Mouse (Mus musculus) liver, embryonic 14.5 days (tissue): ENCODE results near the gene Capn7. TPM values are rescaled to one million over a fixed set of nuclear protein-coding genes. Genes with fewer than 3 reads are reported as not detected.

Experiments
- ATAC-seq: fragments of 200-750 bp; cut with Nextera tagmentation; 2 replicates; pipeline ENCODE4 v1.8.0; 2017; ENCODE audit warnings: moderate number of reproducible peaks, mild to moderate bottlenecking, moderate library complexity; ENCODE audit not compliant: insufficient read depth
- DNase-seq, 3 experiments: peaks; one replicate each; pipeline ENCODE4 v3.0.0-alpha.2; 2012 to 2013; ENCODE audit warnings: low read depth in 3 of 3, low spot score in 3 of 3
- H3K27ac ChIP-seq: fragments of 300-500 bp; sonication (generic); 2 replicates; pipeline ENCODE4 v1.5.1; 2014; ENCODE audit warnings: moderate library complexity, mild to moderate bottlenecking, control low read depth, inconsistent platforms
- H3K27me3 ChIP-seq: fragments of 300-500 bp; sonication (generic); 2 replicates; pipeline ENCODE4 v1.6.1; 2014; ENCODE audit warnings: mild to moderate bottlenecking, low read length, moderate library complexity; ENCODE audit not compliant: control insufficient read depth, insufficient read depth
- H3K36me3 ChIP-seq: fragments of 300-500 bp; sonication (generic); replicated peaks from 2 replicates; pipeline ENCODE4 v1.6.1; 2014; ENCODE audit warnings: low read depth; ENCODE audit not compliant: control insufficient read depth, insufficient read depth
- H3K4me1 ChIP-seq, 2 experiments: fragments of 200-500 bp in 1 of 2; fragments of 300-500 bp in 1 of 2; sonication (generic) in 1 of 2; replicated peaks; 2 replicates each; pipeline ENCODE4 v1.6.1; 2012 to 2014; ENCODE audit warnings: antibody characterized with exemption in 1 of 2, inconsistent platforms in 1 of 2, low read length in 1 of 2; ENCODE audit not compliant: control insufficient read depth in 2 of 2, insufficient read depth in 2 of 2
- H3K4me2 ChIP-seq: fragments of 300-500 bp; sonication (generic); 2 replicates; pipeline ENCODE4 v1.6.1; 2014; ENCODE audit warnings: low read depth, mild to moderate bottlenecking, control low read depth, moderate library complexity
- H3K4me3 ChIP-seq, 2 experiments: fragments of 200-500 bp in 1 of 2; fragments of 300-500 bp in 1 of 2; sonication (generic) in 1 of 2; 2 replicates each; pipeline ENCODE4 v1.5.1; 2012 to 2014; ENCODE audit warnings: low read depth in 2 of 2, low read length in 2 of 2, mild to moderate bottlenecking in 2 of 2, control low read depth in 1 of 2, inconsistent platforms in 1 of 2, moderate library complexity in 1 of 2; ENCODE audit not compliant: insufficient read depth in 1 of 2
- H3K9ac ChIP-seq: fragments of 300-500 bp; sonication (generic); replicated peaks from 2 replicates; pipeline ENCODE4 v1.6.1; 2014; ENCODE audit warnings: mild to moderate bottlenecking, control low read depth, moderate library complexity
- H3K9me3 ChIP-seq: fragments of 300-500 bp; sonication (generic); 2 replicates; pipeline ENCODE4 v1.6.1; 2016; ENCODE audit warnings: low read length, mixed read lengths; ENCODE audit not compliant: control insufficient read depth
- CTCF ChIP-seq: IDR thresholded peaks from 2 replicates; pipeline ENCODE4 v1.5.1; 2016; ENCODE audit warnings: antibody characterized with exemption, low read depth, control low read depth
- EP300 ChIP-seq: IDR thresholded peaks from 2 replicates; pipeline ENCODE4 v1.6.1; 2016; ENCODE audit warnings: antibody characterized with exemption, low read depth
- WGBS: fragments of 180-500 bp; shearing (Covaris S2); extraction: QIAGEN DNeasy Blood & Tissue Kit; methylation state at CpG from one replicate; pipeline ENCODE4 v1.1.7; 2014; ENCODE audit not compliant: insufficient replicate concordance; 5-methylcytosine and 5-hydroxymethylcytosine counted together
- polyA plus RNA-seq, 2 experiments: library from polyadenylated mRNA; depleted of rRNA in 1 of 2; stranded (reverse) in 1 of 2; unstranded in 1 of 2; fragments of >200 nt; fragmentation: Nextera tagmentation in 1 of 2; extraction: Ambion mirVana in 1 of 2; gene quantifications; 2 replicates each; pipeline versions ENCODE4 v1.2.1 to v1.2.3; 2012 to 2014

Capn7 gene
- polyA plus RNA-seq, 2 experiments, result 13.7 to 17.7 TPM

GRCm38 (mm10) chr14:31388086-31388872 is 51.8 kb downstream of the Capn7 start:
- DNase-seq (no peak), ATAC-seq (no peak)
- no peak overlapping the region for H3K4me2 ChIP-seq
- 62% methylated on average over 13 of the region's 13 CpGs for WGBS
- H3K4me1 ChIP-seq, result peaks cover 0 to 3% of the 10 kb centered on the region in 2 experiments; a peak in 3 of 4 replicates
- no peak overlapping the region for H3K27ac ChIP-seq
- TF ChIP-seq CTCF (no peak), EP300 (no peak)
- H3K9ac ChIP-seq, result no peak overlapping the region
- no peaks in the 10 kb centered on the region for H3K36me3 ChIP-seq
- no peaks in the 10 kb centered on the region for H3K27me3 ChIP-seq
- no peaks in the 10 kb centered on the region for H3K9me3 ChIP-seq
- no peak overlapping the region for H3K4me3 ChIP-seq

GRCm38 (mm10) chr14:31389421-31390147 is 53.1 kb downstream of the Capn7 start:
- WGBS, result 78% methylated on average over 8 of the region's 8 CpGs
- no peaks in the 10 kb centered on the region for H3K9me3 ChIP-seq
- H3K27me3 ChIP-seq, result no peaks in the 10 kb centered on the region
- H3K9ac ChIP-seq, result no peak overlapping the region
- H3K36me3 ChIP-seq, result no peaks in the 10 kb centered on the region
- ATAC-seq (0 out of 2 replicates have a peak, but pooled peaks have one; percentile 22), DNase-seq (no peak)
- H3K27ac ChIP-seq, result no peak overlapping the region
- no peak for TF ChIP-seq CTCF
- no peak for TF ChIP-seq EP300
- H3K4me1 ChIP-seq, result peaks cover 0 to 3% of the 10 kb centered on the region in 2 experiments; a peak in 3 of 4 replicates
- no peak overlapping the region for H3K4me3 ChIP-seq
- no peak overlapping the region for H3K4me2 ChIP-seq

- no peak overlapping the region for H3K27ac ChIP-seq
- peaks cover 0 to 3% of the 10 kb centered on the region in 2 experiments; a peak in 1 of 4 replicates for H3K4me1 ChIP-seq
- DNase-seq (no peak), ATAC-seq (no peak)
- H3K4me3 ChIP-seq, result no peak overlapping the region
- H3K4me2 ChIP-seq, result no peak overlapping the region
- TF ChIP-seq EP300, result no peak
- no peak for TF ChIP-seq CTCF
- H3K9me3 ChIP-seq, result no peaks in the 10 kb centered on the region
- no peaks in the 10 kb centered on the region for H3K36me3 ChIP-seq
- H3K27me3 ChIP-seq, result no peaks in the 10 kb centered on the region
- H3K9ac ChIP-seq, result no peak overlapping the region
- WGBS, result 56% methylated on average over 5 of the region's 5 CpGs
Measured at GRCm38 (mm10) chr14:31392300-31392699, 55.9 kb downstream of the Capn7 start.

GRCm38 (mm10) chr14:31392873-31393545 is 56.6 kb downstream of the Capn7 start:
- ATAC-seq (no peak), DNase-seq (no peak)
- H3K4me2 ChIP-seq, result no peak overlapping the region
- no peaks in the 10 kb centered on the region for H3K36me3 ChIP-seq
- no peak overlapping the region for H3K9ac ChIP-seq
- peaks cover 0 to 3% of the 10 kb centered on the region in 2 experiments; a peak in 1 of 4 replicates for H3K4me1 ChIP-seq
- H3K4me3 ChIP-seq, result no peak overlapping the region
- TF ChIP-seq CTCF, result no peak
- no peak for TF ChIP-seq EP300
- H3K27ac ChIP-seq, result no peak overlapping the region
- 29% methylated on average over 8 of the region's 8 CpGs for WGBS
- no peaks in the 10 kb centered on the region for H3K27me3 ChIP-seq
- H3K9me3 ChIP-seq, result no peaks in the 10 kb centered on the region

GRCm38 (mm10) chr14:31393546-31393890 is 57.1 kb downstream of the Capn7 start:
- ATAC-seq (no peak), DNase-seq (no peak)
- no peaks in the 10 kb centered on the region for H3K36me3 ChIP-seq
- no peaks in the 10 kb centered on the region for H3K27me3 ChIP-seq
- H3K4me2 ChIP-seq, result no peak overlapping the region
- H3K9me3 ChIP-seq, result no peaks in the 10 kb centered on the region
- TF ChIP-seq EP300 (no peak), CTCF (no peak)
- H3K4me1 ChIP-seq, result peaks cover 0 to 3% of the 10 kb centered on the region in 2 experiments; a peak in 1 of 4 replicates
- 61% methylated on average over 3 of the region's 3 CpGs for WGBS
- no peak overlapping the region for H3K4me3 ChIP-seq
- no peak overlapping the region for H3K27ac ChIP-seq
- no peak overlapping the region for H3K9ac ChIP-seq
